Mouse (Mus musculus) lung, embryonic 16.5 days (tissue): Measurements from ENCODE around the gene 1700037H04Rik. TPM values are rescaled to one million over a fixed set of nuclear protein-coding genes. Genes with fewer than 3 reads are reported as not detected.
A peak's percentile ranks its signal among the peaks of the same experiment; 100 is the strongest.

Source experiments
- ATAC-seq: fragments of 200-750 bp; cut with Nextera tagmentation; 2 replicates; pipeline ENCODE4 v1.8.0; 2017; ENCODE audit warnings: low read depth, mild to moderate bottlenecking, moderate library complexity
- H3K27ac ChIP-seq: fragments of 300-500 bp; sonication (generic); 2 replicates; pipeline ENCODE4 v1.5.1; 2014; ENCODE audit warnings: mild to moderate bottlenecking, control low read depth, low read length
- H3K27me3 ChIP-seq: fragments of 300-500 bp; sonication (generic); 2 replicates; pipeline ENCODE4 v1.6.1; 2014; ENCODE audit warnings: low read depth, low read length, mixed read lengths; ENCODE audit not compliant: control insufficient read depth, insufficient read depth
- H3K36me3 ChIP-seq: fragments of 300-500 bp; sonication (generic); 2 replicates; pipeline ENCODE4 v1.6.1; 2014; ENCODE audit warnings: low read length; ENCODE audit not compliant: control insufficient read depth, insufficient read depth
- H3K4me1 ChIP-seq: fragments of 300-500 bp; sonication (generic); replicated peaks from 2 replicates; pipeline ENCODE4 v1.6.1; 2014; ENCODE audit warnings: low read length, mixed read lengths; ENCODE audit not compliant: control insufficient read depth, insufficient read depth
- H3K4me2 ChIP-seq: fragments of 300-500 bp; sonication (generic); 2 replicates; pipeline ENCODE4 v1.6.1; 2014; ENCODE audit warnings: low read depth, low read length, control low read depth
- H3K4me3 ChIP-seq: fragments of 300-500 bp; sonication (generic); 2 replicates; pipeline ENCODE4 v1.5.1; 2014; ENCODE audit warnings: mild to moderate bottlenecking, low read length, control low read depth
- H3K9ac ChIP-seq: fragments of 300-500 bp; sonication (generic); 2 replicates; pipeline ENCODE4 v1.6.1; 2014; ENCODE audit warnings: low read length, control low read depth
- H3K9me3 ChIP-seq: fragments of 300-500 bp; sonication (generic); 2 replicates; pipeline ENCODE4 v1.6.1; 2016; ENCODE audit warnings: low read length; ENCODE audit not compliant: control insufficient read depth
- WGBS: fragments of 180-500 bp; shearing (Covaris S2); extraction: QIAGEN DNeasy Blood & Tissue Kit; methylation state at CpG from one replicate; pipeline ENCODE4 v1.1.7; 2014; 5-methylcytosine and 5-hydroxymethylcytosine counted together
- polyA plus RNA-seq: library from polyadenylated mRNA; unstranded; fragments of >200 nt; fragmentation: Nextera tagmentation; extraction: Ambion mirVana; gene quantifications from 2 replicates; pipeline ENCODE4 v1.2.1, GENCODE M21; 2015

Gene 1700037H04Rik
- polyA plus RNA-seq, 1 experiment from 2014 or later: 57.9 TPM

- H3K9ac ChIP-seq: peak overlapping the region; percentile 87
- no peaks in the 10 kb centered on the region; the same call in 1 of the 2 replicates for H3K27me3 ChIP-seq
- 3% methylated on average over 14 of the region's 14 CpGs for WGBS
- H3K4me3 ChIP-seq: peak overlapping the region; percentile 78
- ATAC-seq: no peak
- peaks cover 1% of the 10 kb centered on the region; the same call in 1 of the 2 replicates for H3K36me3 ChIP-seq
- no peaks in the 10 kb centered on the region for H3K9me3 ChIP-seq
- H3K4me2 ChIP-seq: peak overlapping the region; percentile 73
- H3K27ac ChIP-seq: peak overlapping the region; percentile 45; the same call in 1 of the 2 replicates
- H3K4me1 ChIP-seq: peaks cover 24% of the 10 kb centered on the region
Measured at GRCm38 (mm10) chr2:131186343-131186742, 26.5 kb upstream of the 1700037H04Rik start.

- Histone ChIP-seq H3K9ac (peak within 1 kb of the TSS; percentile 94), H3K9me3 (no peaks in the 10 kb centered on the region), H3K4me2 (peak within 1 kb of the TSS; percentile 86), H3K4me3 (peak within 1 kb of the TSS; percentile 90), H3K4me1 (peaks cover 34% of the 10 kb centered on the region), H3K36me3 (peaks cover 4% of the 10 kb centered on the region), H3K27ac (peak within 1 kb of the TSS; percentile 91), H3K27me3 (no peaks in the 10 kb centered on the region; the same call in 1 of the 2 replicates)
- WGBS: 2% methylated on average over 54 of the region's 57 CpGs
- peak; percentile 89 for ATAC-seq
Measured at GRCm38 (mm10) chr2:131179990-131180587, 20.2 kb upstream of the 1700037H04Rik start, which contains the start of gene Cenpb. Gene Cenpb (minus strand): TSS chr2:131180067.

- Histone ChIP-seq H3K27ac (peak overlapping the region; percentile 91), H3K9ac (peak overlapping the region; percentile 94), H3K27me3 (no peaks in the 10 kb centered on the region), H3K36me3 (peaks cover 4% of the 10 kb centered on the region), H3K4me3 (peak overlapping the region; percentile 90), H3K4me2 (peak overlapping the region; percentile 86), H3K9me3 (no peaks in the 10 kb centered on the region), H3K4me1 (peaks cover 40% of the 10 kb centered on the region)
- ATAC-seq: peak; percentile 58
- under 1% methylated on average over 66 of the region's 67 CpGs for WGBS
Measured at GRCm38 (mm10) chr2:131179246-131179886, 19.5 kb upstream of the 1700037H04Rik start.

DNA sequence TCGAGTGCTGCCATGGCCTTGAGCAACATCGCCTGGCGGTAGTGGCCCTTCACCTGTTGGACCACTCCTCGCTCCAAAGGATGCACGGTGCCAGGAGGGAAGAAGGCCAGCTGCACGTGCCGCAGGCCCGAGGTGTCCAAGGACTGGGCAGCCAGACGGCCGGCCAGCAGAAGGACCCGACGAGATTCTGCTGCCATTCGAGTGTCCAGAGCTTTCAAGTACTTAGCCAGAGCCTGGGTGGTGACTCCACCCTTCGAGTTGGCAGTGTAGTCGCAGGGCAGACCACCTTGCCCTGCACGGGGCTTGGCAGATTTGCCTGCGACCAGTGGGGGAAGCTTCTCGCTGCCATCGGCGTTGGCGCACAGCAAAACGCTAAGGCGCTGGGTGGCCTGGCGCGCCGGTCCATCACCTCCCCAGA lies 19.0 kb upstream of the 1700037H04Rik start:
- H3K27me3 ChIP-seq: no peaks in the 10 kb centered on the region
- WGBS: 19% methylated on average over 26 of the region's 26 CpGs
- H3K4me2 ChIP-seq: peak overlapping the region; percentile 86
- 0 out of 2 replicates have a peak, but pooled peaks have one; percentile 0 for ATAC-seq
- peaks cover 44% of the 10 kb centered on the region for H3K4me1 ChIP-seq
- H3K36me3 ChIP-seq: peaks cover 4% of the 10 kb centered on the region
- H3K4me3 ChIP-seq: peak overlapping the region; percentile 90
- peak overlapping the region; percentile 94 for H3K9ac ChIP-seq
- no peaks in the 10 kb centered on the region for H3K9me3 ChIP-seq
- H3K27ac ChIP-seq: peak overlapping the region; percentile 91; the same call in 1 of the 2 replicates

DNA sequence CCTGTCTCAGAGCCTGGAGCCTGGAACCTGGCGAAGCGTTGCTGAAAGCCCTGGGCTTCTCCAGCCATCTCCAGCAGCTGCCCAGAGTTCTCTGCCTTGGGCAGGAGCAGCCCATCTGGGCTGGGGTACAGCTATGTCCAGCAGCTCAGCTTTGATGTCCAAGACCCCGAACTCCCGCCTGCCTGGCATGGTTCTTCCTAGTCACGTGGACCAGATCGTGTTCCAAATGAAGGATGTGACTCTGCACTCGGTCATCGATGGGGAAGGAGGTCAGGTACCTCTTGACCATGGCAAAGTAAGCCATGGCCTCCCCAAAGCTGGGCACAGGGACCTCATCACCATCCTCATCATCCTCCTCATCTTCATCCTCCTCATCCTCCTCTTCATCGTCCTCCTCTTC lies 18.1 kb upstream of the 1700037H04Rik start:
- ATAC-seq: no peak
- H3K4me1 ChIP-seq: peaks cover 44% of the 10 kb centered on the region
- WGBS: 74% methylated on average over 9 of the region's 9 CpGs

DNA sequence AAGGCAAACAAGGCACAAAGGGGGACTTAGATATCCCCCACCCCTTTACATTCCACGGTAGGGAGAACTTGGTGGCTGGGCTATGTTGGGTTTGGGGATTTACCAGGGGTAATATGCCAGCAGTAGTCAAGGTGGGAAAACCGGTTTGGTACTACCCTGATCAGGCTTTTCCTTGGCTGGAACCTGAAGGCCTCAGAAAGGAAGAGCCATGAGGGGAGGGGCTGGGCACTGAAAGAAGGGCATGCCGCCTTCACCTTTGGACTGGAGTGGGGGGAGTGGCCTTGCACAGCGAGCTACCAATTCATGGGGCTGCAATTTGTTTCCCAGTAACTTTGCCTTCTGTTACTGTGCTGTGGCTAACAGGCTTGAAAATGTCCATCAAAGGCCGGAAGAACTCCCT lies 16.6 kb upstream of the 1700037H04Rik start:
- peaks cover 4% of the 10 kb centered on the region for H3K36me3 ChIP-seq
- ATAC-seq: peak; percentile 43
- no peak overlapping the region for H3K4me3 ChIP-seq
- H3K4me1 ChIP-seq: peaks cover 47% of the 10 kb centered on the region
- H3K9me3 ChIP-seq: no peaks in the 10 kb centered on the region
- H3K4me2 ChIP-seq: peak overlapping the region; percentile 86
- H3K9ac ChIP-seq: peak overlapping the region; percentile 4; the same call in 1 of the 2 replicates
- H3K27ac ChIP-seq: peak overlapping the region; percentile 84
- peaks cover 15% of the 10 kb centered on the region for H3K27me3 ChIP-seq
- WGBS: 53% methylated on average over 5 of the region's 5 CpGs

More for the DNA sequence above, 18.1 kb upstream of the 1700037H04Rik start:
- H3K27ac ChIP-seq: no peak overlapping the region
- peak overlapping the region; percentile 86 for H3K4me2 ChIP-seq
- H3K9ac ChIP-seq: peak overlapping the region; percentile 94
- H3K4me3 ChIP-seq: peak overlapping the region; percentile 90
- no peaks in the 10 kb centered on the region for H3K9me3 ChIP-seq
- peaks cover 4% of the 10 kb centered on the region for H3K36me3 ChIP-seq
- peaks cover under 1% of the 10 kb centered on the region for H3K27me3 ChIP-seq

DNA sequence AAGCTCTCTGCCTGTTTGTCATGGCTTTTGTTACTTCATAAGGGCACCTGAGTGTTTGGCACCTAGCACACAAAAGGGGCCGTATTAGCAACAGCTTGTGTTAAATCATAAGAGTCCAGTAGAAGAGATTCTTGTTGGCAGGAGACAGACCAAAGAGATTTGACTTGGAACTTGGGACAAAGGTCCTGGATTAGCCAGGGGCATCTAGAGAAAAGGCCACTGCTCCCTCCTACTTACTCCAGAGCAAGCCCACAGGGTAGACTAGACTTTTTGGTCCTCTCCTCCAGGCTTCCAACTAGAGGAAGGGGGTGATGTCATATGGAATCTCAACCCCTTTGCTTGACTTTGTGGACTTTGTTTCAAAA lies 16.0 kb upstream of the 1700037H04Rik start:
- Histone ChIP-seq H3K9me3 (no peaks in the 10 kb centered on the region), H3K27ac (peak overlapping the region; percentile 84), H3K36me3 (peaks cover 4% of the 10 kb centered on the region), H3K4me1 (peaks cover 48% of the 10 kb centered on the region), H3K9ac (0 out of 2 replicates have a peak overlapping the region, but pooled peaks have one; percentile 14), H3K27me3 (peaks cover 20% of the 10 kb centered on the region), H3K4me2 (peak overlapping the region; percentile 38), H3K4me3 (no peak overlapping the region)
- WGBS: 69% methylated on average over 1 of the region's 1 CpGs
- ATAC-seq: no peak

GRCm38 (mm10) chr2:131175286-131175944 lies 15.5 kb upstream of the 1700037H04Rik start:
- no peak for ATAC-seq
- Histone ChIP-seq H3K4me2 (no peak overlapping the region), H3K27ac (peak overlapping the region; percentile 84), H3K27me3 (peaks cover 25% of the 10 kb centered on the region), H3K36me3 (peaks cover 4% of the 10 kb centered on the region), H3K4me3 (no peak overlapping the region), H3K9ac (no peak overlapping the region), H3K9me3 (no peaks in the 10 kb centered on the region), H3K4me1 (peaks cover 48% of the 10 kb centered on the region)
- WGBS: 70% methylated on average over 3 of the region's 3 CpGs

- Histone ChIP-seq H3K4me1 (peaks cover 48% of the 10 kb centered on the region), H3K9ac (peak overlapping the region; percentile 40; the same call in 1 of the 2 replicates)
- WGBS: 5% methylated on average over 11 of the region's 11 CpGs
Measured at GRCm38 (mm10) chr2:131174700-131175099, 14.8 kb upstream of the 1700037H04Rik start.

More at GRCm38 (mm10) chr2:131174700-131175099, 14.8 kb upstream of the 1700037H04Rik start:
- ATAC-seq: 0 out of 2 replicates have a peak, but pooled peaks have one; percentile 14
- no peak overlapping the region for H3K27ac ChIP-seq
- peak overlapping the region; percentile 70 for H3K4me2 ChIP-seq
- peaks cover 26% of the 10 kb centered on the region for H3K27me3 ChIP-seq
- no peaks in the 10 kb centered on the region for H3K9me3 ChIP-seq
- peak overlapping the region; percentile 49 for H3K4me3 ChIP-seq
- peaks cover 4% of the 10 kb centered on the region for H3K36me3 ChIP-seq
